Mouse (Mus musculus): ENCODE measurements at regions not wholly inside any gene's neighbourhood (a gene's known extent, or its start where the extent isn't known, plus 50 kb on each side); places are given as distances from the start of the nearest gene placed in this dataset.

- TF ChIP-seq POLR2A (IDR thresholded peaks at IDR 0.05; ENCODE audit: borderline replicate concordance, control insufficient read depth, low read depth, low read length) (no peak), CTCF (IDR thresholded peaks at IDR 0.05; ENCODE audit: control insufficient read depth, insufficient read depth, low read length) (no peak)
These were observed 77.9 kb upstream of the Ccn6 start for GRCm38 (mm10) chr10:39241486-39241885.

All from bone marrow, adult 2 months (tissue).